16 mouse cellular contexts compared by ENCODE assay signal in genomic region chr9:102342026-102342425, GRCm38 (mm10). TPM values are rescaled to one million over a fixed set of nuclear protein-coding genes. Genes with fewer than 3 reads are reported as not detected.
DNase-seq lines count a peak whose midpoint lies in the region; TF ChIP-seq lines count a peak whose summit lies in the region.
"Had no signal": no experiment of that assay in that cellular context is flagged by ENCODE, and none has a peak within 500 bp of the region (broad histone marks: within the 10 kb centered on the region; RNA-seq: fewer than 3 reads in every experiment).

No protein-coding gene starts in this region.

- TF ChIP-seq POLR2A in brain, embryonic 14.5 days (IDR thresholded peaks at IDR 0.05; ENCODE audit: borderline replicate concordance, extremely low read depth, insufficient read depth, insufficient read length, poor library complexity, severe bottlenecking), result no peak

- TF ChIP-seq CTCF in brain, embryonic 14.5 days (IDR thresholded peaks at IDR 0.05; ENCODE audit: borderline replicate concordance, extremely low read depth, insufficient read depth, insufficient read length), result no peak

- peak; percentile 3 for DNase-seq in cerebellum, adult 11-12 months
- no peak for DNase-seq in cerebellum, postnatal 4 days (ENCODE audit: low spot score in 2 of 2)
- DNase-seq in heart, adult 11 months, result peak; percentile 68
- DNase-seq in heart, adult 8-10 months (ENCODE audit: low spot score), result no peak
- peak; percentile 43 for DNase-seq in ES-CJ7 (ENCODE audit: low read depth, low spot score)
- peak; percentile 54 for DNase-seq in brain, embryonic 14.5 days (ENCODE audit: low read depth)
- DNase-seq in frontal cortex, postnatal 10 days (ENCODE audit: low spot score in 2 of 2), result no peak
- DNase-seq: adrenal gland, adult 8-10 months; adrenal gland, postnatal 36 days; B cell, adult 2 months; cerebellum, adult 11 months; heart, adult 18-20 months; heart, postnatal 36 days; kidney, adult 8-10 months had no signal

RNA-seq across cellular contexts. Expression of gene Ephb1, which starts 12.5 kb away (rescaled TPM):
- total RNA-seq in heart, adult 8-10 months (2022), result 10 to 100 TPM; 21.2 to 26.3 (median 24.3) TPM
- polyA plus RNA-seq in brain, embryonic 14.5 days (2012; rRNA removed), result 45.8 and 85.2 TPM in 2 replicates
- polyA plus RNA-seq: CD4-positive, CD25-positive, alpha-beta regulatory T cell, adult 4 months; inflammation-experienced regulatory T-cells, adult 6 months had no signal

Comparison
In these comparisons a context has a peak if more than half of its experiments do, and no peak if none do; other contexts are left out.
1. DNase-seq: peak in cerebellum, adult 11-12 months (single experiment), heart, adult 11 months (single experiment), ES-CJ7 (single experiment) and brain, embryonic 14.5 days (single experiment); none in cerebellum, postnatal 4 days (0 of 2), heart, adult 8-10 months (single experiment) and frontal cortex, postnatal 10 days (0 of 2).